Mouse (Mus musculus) T-helper 1 cell (primary cell): Measurements from ENCODE around the gene D10Jhu81e.

Experiments used
- in situ Hi-C: fragments of 300-600 bp; cut with MboI, MseI; formaldehyde crosslinking; loops from one replicate; pipeline ENCODE4 v1.15.1; 2025; ENCODE audit warnings: high pct_unique_total_duplicates

D10Jhu81e gene

GRCm38 (mm10) chr10:78163923-78164322, 5.7 kb downstream of the D10Jhu81e start:
- in situ Hi-C loops, result loop anchor here (5.0 kb wide), 1 partner anchor 132 kb away; no protein-coding TSS in a partner anchor

DNA sequence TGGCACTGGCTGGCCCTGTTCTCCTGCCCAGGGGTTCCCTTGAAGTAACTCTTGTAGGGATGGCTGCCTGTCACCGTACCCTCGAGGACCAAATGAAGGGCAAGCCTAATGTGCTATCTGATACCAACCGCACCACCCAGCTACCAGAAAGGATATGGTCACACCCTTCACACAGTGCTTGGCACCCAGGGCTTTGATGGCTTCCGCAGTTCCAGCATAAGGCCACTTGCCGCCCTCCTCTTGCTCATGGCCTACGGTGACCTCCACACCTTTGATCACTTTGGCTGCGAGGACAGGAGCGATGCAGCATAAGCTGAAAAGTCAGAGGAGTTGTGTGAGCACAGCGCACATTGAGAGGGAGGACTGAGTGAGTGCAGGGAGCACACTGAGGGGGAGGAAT, 6.3 kb downstream of the D10Jhu81e start:
- in situ Hi-C loops, result loop anchor here (5.0 kb wide), 1 partner anchor 131 kb away; no protein-coding TSS in a partner anchor

- in situ Hi-C loops, result loop anchor here (5.0 kb wide), 1 partner anchor 130 kb away; no protein-coding TSS in a partner anchor
Measured at GRCm38 (mm10) chr10:78162646-78163045, 6.9 kb downstream of the D10Jhu81e start.

GRCm38 (mm10) chr10:78161096-78161495, 8.5 kb downstream of the D10Jhu81e start:
- in situ Hi-C loops, result loop anchor here (5.0 kb wide), 1 partner anchor 129 kb away; no protein-coding TSS in a partner anchor

DNA sequence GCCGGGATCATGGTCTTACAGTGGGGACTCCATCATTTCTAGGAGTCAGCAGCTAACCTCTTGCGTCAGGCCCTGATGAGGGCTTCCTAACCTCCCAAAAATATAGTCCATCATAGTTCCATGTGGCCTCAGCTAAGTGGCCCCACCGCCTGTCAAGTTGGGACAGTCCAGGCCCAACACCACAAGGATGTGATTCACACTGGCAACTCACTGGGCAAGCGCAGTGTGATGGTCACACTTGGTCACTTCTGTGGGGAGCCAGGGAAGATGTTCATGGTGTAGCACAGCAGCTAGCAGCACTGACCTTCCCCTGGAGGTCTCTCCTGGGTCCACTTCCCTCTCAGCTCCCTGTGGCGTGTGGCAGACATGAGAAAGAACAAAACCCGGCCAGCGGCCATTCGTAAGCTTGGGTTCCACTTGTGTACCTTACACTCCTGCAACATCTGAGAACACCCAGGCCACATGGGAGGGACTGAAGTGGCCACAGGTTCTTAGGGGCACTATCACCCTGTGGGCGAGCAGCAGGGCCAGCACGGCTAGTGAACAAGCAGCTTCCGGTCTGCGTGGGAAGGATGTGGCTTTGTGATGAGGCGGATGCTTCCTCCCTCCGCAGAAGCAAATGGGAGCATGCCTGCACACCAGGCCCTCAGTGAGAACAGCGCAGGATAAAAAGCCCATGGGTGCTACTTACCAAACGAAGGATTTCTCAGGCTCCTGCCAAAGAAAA, 9.1 kb downstream of the D10Jhu81e start:
- in situ Hi-C loops, result loop anchor here (5.0 kb wide), 1 partner anchor 128 kb away; no protein-coding TSS in a partner anchor

DNA sequence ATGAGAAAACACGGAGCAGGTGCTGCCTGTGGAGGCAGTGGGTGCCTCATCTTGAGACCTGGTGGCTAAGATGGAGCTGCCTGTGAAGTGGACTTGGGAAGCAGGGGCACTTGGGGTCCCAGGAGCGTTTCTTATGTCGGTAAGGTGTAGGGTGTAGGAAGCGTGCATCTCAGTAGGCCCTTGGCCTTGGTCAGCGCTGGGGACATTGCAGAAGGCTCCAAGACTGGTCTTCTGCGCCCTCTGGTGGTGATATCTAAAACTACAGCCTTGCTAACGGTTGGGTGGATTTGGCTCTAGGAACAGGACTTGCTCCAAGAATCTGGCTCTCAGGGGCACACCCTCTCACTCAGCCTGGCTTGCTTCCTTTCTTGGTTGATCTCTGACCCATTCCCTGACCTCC, 9.7 kb downstream of the D10Jhu81e start:
- in situ Hi-C loops, result loop anchor here (5.0 kb wide), 1 partner anchor 128 kb away; no protein-coding TSS in a partner anchor

GRCm38 (mm10) chr10:78159252-78159878, 10.2 kb downstream of the D10Jhu81e start:
- in situ Hi-C loops, result no loop called here

DNA sequence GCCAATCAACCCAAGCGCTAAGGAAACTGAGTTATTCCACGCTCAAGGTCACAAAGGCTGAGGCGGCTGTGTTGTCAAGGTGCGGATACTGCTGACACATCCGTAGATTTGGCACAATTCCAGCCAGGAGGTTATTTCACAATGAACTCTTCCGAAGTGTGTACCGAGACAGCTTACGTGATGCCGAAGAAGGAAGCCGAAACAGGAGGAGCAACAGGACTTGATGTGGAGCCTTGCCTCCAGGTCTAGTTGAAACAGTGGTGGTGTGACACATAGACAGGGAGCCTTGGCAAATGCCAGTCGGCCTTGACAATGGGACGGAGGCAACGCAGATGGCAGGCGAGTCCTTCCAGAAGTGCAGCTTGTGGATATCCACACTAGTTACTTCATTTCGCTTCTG, 11.5 kb downstream of the D10Jhu81e start:
- in situ Hi-C loops, result no loop called here

DNA sequence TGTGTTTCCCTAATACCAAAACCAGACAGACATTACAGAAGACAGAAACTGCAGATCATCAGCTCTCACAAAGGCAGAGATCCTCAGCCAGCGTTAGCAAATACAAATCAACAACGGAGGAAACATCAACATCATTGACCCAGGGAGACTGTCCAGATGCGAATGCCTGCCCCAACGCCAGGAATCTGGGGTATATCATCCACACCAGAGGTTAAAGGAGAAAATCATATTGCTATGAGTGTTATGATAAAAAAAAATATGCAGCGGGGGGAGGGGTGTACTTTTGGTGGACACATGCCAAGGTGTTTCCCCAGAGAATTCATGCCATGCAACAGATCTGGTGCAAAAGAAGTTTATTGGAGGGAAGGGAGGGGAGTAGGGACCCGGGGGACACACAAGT, 12.7 kb downstream of the D10Jhu81e start:
- in situ Hi-C loops, result no loop called here

DNA sequence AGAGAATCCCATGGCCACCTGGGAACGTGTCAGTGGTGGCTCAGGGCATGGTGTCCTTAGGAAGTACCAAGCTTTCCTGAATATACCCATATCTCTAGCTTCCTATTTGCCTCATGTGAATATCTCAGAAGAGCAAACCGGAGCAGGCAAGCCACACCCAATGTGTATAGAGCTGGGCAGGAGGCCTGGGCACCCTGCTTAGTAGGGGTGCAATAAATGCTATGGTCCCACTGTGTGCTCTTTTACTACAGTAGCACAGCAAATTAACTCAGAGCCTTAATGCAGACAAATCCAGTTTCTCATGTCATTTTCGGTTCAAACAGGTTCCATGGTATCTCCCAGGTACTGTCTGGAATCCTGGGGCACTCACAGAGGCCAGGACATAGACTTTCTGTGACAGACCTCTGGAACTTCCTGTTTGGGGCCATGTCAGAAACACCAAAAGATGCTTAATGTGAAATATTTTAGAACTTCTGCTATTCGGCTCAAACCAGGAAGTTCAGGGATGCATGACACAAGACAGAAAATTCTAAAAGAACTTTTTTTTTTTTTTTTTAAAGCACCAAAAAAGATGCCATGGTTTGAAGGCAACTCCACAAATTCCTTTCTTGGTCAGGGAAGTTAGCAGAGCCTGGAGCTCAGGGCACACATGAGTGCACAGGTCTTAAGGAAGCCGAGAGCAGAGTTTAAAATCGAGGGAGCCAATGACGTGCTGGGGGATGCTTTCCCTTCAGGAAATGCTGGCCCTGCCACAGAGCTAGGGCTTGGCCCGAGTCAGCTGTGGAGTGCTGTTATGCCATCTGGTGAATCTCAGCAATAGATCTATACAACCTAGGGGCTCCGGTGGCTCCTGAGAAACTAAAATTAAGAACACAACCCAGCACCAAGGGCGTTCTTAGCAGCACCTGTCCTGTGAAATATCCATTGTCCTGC, 20.5 kb downstream of the D10Jhu81e start:
- in situ Hi-C loops, result no loop called here

DNA sequence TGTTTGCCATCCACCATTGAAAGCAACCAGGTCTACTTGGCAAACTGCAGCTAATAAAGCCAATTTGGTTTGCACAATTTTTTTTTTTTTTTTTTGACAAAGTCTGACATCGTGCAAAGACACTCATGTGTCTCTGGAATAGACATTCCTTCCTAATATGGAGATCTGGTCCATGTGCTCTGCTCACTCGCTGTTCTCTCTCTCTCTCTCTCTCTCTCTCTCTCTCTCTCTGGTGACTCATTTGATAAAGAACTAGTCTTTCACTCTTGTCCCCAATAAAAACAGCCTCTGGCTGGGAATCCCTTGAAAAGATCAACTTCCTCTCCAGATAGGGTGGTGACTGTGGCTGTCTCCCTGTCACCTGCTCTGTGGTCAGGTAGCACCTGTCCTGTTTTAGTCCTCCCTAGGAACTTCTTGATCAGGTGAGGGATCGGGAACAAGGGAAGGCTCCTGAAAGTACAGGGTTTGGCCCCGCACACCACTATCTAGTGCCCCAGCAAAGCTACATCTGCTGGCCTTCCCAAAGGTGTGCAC, 21.6 kb downstream of the D10Jhu81e start:
- in situ Hi-C loops, result no loop called here

GRCm38 (mm10) chr10:78143727-78144505, 25.7 kb downstream of the D10Jhu81e start:
- in situ Hi-C loops, result no loop called here

DNA sequence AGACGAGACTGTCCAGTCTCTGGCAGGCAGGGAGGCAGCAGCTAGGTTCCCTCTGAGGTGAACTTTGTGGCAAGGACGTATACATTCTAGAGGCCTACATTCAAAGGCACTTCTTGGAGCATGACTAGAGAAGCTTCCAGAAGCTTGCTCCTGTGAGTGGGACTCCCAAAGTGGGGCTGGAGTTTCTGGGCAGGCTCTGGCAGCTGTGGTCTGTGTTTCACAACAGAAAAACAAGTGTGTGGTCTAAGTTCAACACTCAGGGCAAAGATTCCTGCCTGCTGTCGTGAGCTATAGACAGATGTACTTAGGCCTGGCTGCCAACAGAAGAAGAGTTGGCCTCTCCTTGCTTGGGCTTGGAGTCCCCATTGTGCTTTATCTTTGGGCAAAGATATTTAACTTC, 28.7 kb downstream of the D10Jhu81e start:
- in situ Hi-C loops, result no loop called here

GRCm38 (mm10) chr10:78140251-78140600, 29.4 kb downstream of the D10Jhu81e start:
- in situ Hi-C loops, result no loop called here

- in situ Hi-C loops, result no loop called here
Measured at GRCm38 (mm10) chr10:78139572-78140250, 29.9 kb downstream of the D10Jhu81e start.

DNA sequence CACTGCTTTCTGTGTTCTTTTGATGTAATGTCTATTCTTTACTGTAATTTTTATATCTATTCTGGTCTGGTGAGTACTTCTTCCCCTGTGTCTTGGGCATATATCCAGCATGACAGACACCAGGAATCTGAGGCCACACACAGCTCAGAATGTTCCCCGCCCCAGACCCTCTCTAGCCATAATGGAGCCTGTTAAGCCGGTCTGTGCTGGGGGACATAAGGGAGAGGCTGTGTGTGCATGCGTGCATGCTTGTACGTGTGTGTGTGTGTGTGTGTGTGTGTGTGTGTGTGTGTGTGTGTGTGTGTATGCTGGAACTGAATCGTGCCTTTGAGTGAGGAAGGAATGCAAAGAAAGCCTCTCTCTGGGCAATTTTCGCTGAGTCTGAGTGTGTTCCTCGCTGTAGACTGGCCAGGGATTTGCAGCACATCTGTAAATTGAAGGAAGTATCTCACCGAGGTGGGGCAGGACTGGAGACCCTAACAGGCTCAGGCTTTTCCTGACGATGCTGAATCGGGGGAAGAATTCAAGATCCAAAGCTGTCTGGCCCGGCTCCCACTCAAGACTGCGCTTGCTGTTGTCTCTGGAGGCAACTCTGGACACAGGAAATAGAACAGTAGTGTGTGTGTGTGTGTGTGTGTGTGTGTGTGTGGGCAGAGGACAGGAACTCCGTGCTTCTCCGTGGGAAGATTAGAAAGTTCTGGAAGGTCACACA, 30.6 kb downstream of the D10Jhu81e start:
- in situ Hi-C loops, result no loop called here

DNA sequence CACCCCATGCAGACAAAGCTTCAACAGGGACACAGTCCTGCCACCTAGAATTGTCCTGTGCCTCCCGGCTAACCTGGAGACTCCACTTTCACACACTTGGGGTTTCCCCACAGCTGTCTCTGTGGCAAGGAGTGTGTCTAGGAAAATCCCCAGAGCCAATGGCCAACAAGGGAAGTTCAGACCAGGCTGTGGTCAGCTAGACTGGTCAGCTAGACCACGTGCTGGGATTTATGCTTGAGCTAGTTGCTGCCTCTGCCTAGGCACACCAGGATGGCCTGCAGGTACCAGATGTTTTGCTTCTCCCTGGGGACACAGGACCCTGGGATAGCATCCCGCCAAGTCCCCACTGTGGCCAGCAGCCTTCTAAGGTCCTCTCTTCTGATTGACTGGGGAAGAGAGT, 32.4 kb downstream of the D10Jhu81e start:
- in situ Hi-C loops, result no loop called here

- in situ Hi-C loops, result no loop called here
Measured at GRCm38 (mm10) chr10:78135947-78136346, 33.6 kb downstream of the D10Jhu81e start.

DNA sequence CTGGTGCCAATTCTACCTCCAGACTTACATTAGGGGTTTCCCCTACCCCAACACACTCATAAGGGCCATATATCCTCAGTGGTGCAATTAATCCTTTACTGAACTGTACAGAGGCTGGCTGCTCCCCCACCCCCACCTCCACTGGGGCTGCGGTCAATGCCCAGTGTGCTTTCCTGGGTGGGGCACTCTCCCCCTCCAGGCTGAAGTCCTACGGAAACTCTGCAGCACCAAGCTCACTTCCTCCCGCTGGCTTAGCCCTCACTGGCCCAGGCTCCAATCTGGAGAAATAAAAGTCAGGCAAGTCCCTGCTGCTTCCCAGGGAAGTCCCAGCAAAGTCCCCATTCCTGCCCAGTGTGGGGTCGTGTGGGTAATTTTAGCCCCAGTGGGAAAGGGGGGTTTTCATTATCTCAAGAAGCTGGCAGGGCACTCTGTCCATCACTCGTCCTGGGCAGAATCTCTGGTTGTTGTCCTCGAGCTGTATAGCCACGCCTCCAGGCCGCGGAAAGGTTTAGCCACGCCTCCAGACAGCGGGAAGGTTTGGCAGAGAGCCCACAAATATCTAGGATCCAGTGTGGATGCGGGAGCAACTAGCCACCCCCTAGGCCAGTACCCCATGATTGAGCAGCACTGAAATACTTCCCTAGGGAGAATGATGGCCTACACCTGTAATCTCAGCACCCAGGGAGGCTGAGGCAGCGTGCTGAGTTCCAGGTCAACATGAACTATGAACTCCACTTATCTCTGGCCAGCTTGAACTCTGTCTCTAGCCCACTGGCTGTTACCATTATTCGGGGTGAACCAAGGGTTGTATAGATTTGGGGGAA, 34.4 kb downstream of the D10Jhu81e start:
- in situ Hi-C loops, result no loop called here
